9 mouse cellular contexts compared by ENCODE assay signal in the genomic region with DNA sequence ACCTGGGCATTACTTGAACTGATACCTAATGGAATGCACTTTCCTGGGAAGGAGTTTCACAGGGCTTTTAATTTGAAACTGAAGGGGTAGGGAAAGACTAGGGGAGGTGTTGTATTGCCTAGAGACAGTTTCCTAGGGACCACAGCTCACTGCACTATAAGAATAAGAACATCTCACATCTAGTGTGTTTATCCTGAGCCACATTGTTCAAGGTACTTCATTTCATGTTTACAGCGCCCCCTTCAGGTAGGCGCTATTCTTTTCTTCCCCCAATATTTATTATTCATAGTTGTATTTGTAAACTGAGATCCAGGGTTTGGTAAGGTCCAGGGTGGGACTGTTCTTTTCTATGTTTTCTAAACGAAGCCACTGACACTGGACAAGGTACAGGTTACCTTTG. TPM values are rescaled to one million over a fixed set of nuclear protein-coding genes. Genes with fewer than 3 reads are reported as not detected.
DNase-seq lines count a peak whose midpoint lies in the region; ATAC-seq and TF ChIP-seq lines count a peak whose summit lies in the region.
"Had no signal": no experiment of that assay in that cellular context is flagged by ENCODE, and none has a peak within 500 bp of the region (broad histone marks: within the 10 kb centered on the region; RNA-seq: fewer than 3 reads in every experiment).

No protein-coding gene starts in this region.

- no peaks in the 10 kb centered on the region for H3K36me3 ChIP-seq in midbrain, postnatal 0 days (ENCODE audit: insufficient read depth, low read length)
- no peaks in the 10 kb centered on the region for H3K36me3 ChIP-seq in midbrain, embryonic 11.5 days (ENCODE audit: control insufficient read depth, insufficient read depth, low read length)
- H3K36me3 ChIP-seq in forebrain, embryonic 13.5 days (ENCODE audit: poor library complexity, severe bottlenecking), result no peaks in the 10 kb centered on the region

- TF ChIP-seq CTCF in midbrain, postnatal 0 days (IDR thresholded peaks at IDR 0.05), result peak; percentile 39
- TF ChIP-seq CTCF in lung, adult 2 months (IDR thresholded peaks at IDR 0.05; ENCODE audit: insufficient read depth, low read length), result 0 out of 2 replicates have a peak, but pooled peaks have one; percentile 2

- no peak overlapping the region for H3K9ac ChIP-seq in midbrain, postnatal 0 days (replicated peaks; ENCODE audit: low read length, poor library complexity, severe bottlenecking)
- no peak overlapping the region for H3K9ac ChIP-seq in midbrain, embryonic 11.5 days (ENCODE audit: low read length)
- no peak overlapping the region for H3K9ac ChIP-seq in forebrain, embryonic 13.5 days

- TF ChIP-seq POLR2A in lung, adult 2 months (IDR thresholded peaks at IDR 0.05; ENCODE audit: borderline replicate concordance, extremely low read depth, low read depth, low read length), result no peak

- no peak overlapping the region for H3K27ac ChIP-seq in midbrain, postnatal 0 days (ENCODE audit: low read depth, low read length)
- H3K27ac ChIP-seq in midbrain, embryonic 11.5 days (ENCODE audit: low read depth, low read length), result no peak overlapping the region
- no peak overlapping the region for H3K27ac ChIP-seq in forebrain, embryonic 13.5 days

- no peaks in the 10 kb centered on the region for H3K4me1 ChIP-seq in midbrain, postnatal 0 days (ENCODE audit: insufficient read depth, low read length)
- H3K4me1 ChIP-seq in midbrain, embryonic 11.5 days (ENCODE audit: control insufficient read depth, insufficient read depth, low read length), result no peaks in the 10 kb centered on the region
- no peaks in the 10 kb centered on the region for H3K4me1 ChIP-seq in lung, adult 2 months (ENCODE audit: control insufficient read depth, insufficient read depth, low read length)
- H3K4me1 ChIP-seq in forebrain, embryonic 13.5 days, result no peaks in the 10 kb centered on the region

- ATAC-seq in midbrain, postnatal 0 days (ENCODE audit: low FRiP score), result no peak
- ATAC-seq in midbrain, embryonic 11.5 days (ENCODE audit: low FRiP score), result no peak
- no peak for ATAC-seq in forebrain, embryonic 13.5 days

- no peak overlapping the region for H3K4me2 ChIP-seq in midbrain, postnatal 0 days (ENCODE audit: low read depth, low read length, poor library complexity, severe bottlenecking)
- H3K4me2 ChIP-seq in midbrain, embryonic 11.5 days, result no peak overlapping the region
- H3K4me2 ChIP-seq in forebrain, embryonic 13.5 days, result no peak overlapping the region

- peak; percentile 68 for DNase-seq in adrenal gland, postnatal 14 days
- DNase-seq in adrenal gland, postnatal 4 days (ENCODE audit: low spot score in 2 of 2), result no peak
- no peak for DNase-seq in midbrain, postnatal 0 days (ENCODE audit: low spot score)
- DNase-seq in midbrain, embryonic 11.5 days (ENCODE audit: low spot score, missing footprints), result no peak
- DNase-seq in lung, adult 2 months, result peak; percentile 23
- DNase-seq in thymus, postnatal 4 days, result peak; percentile 77
- no peak for DNase-seq in left cerebral cortex, postnatal 4 days
- DNase-seq: cerebellum, adult 9-11 months had no signal

- intact Hi-C loops in left cerebral cortex, postnatal 4 days (cut with DNase I), result no loop called here

- no peak overlapping the region for H3K4me3 ChIP-seq in midbrain, postnatal 0 days (ENCODE audit: low read depth, low read length)
- H3K4me3 ChIP-seq in midbrain, embryonic 11.5 days (ENCODE audit: low read depth, low read length), result no peak overlapping the region
- H3K4me3 ChIP-seq in lung, adult 2 months (replicated peaks; ENCODE audit: extremely low read depth, low read depth, low read length), result no peak overlapping the region
- H3K4me3 ChIP-seq in forebrain, embryonic 13.5 days, result no peak overlapping the region

- no peaks in the 10 kb centered on the region for H3K27me3 ChIP-seq in midbrain, postnatal 0 days (ENCODE audit: insufficient read depth, low read length)
- H3K27me3 ChIP-seq in midbrain, embryonic 11.5 days (ENCODE audit: control insufficient read depth, insufficient read depth, low read length), result no peaks in the 10 kb centered on the region
- no peaks in the 10 kb centered on the region for H3K27me3 ChIP-seq in forebrain, embryonic 13.5 days

- WGBS in midbrain, postnatal 0 days, result 2% methylated on average over 3 of the region's 3 CpGs
- WGBS in midbrain, embryonic 11.5 days, result 2% methylated on average over 3 of the region's 3 CpGs
- 4% methylated on average over 3 of the region's 3 CpGs for WGBS in lung, adult 2 months
- 5% methylated on average over 3 of the region's 3 CpGs for WGBS in forebrain, embryonic 13.5 days

- H3K9me3 ChIP-seq in midbrain, postnatal 0 days (ENCODE audit: low read length), result no peaks in the 10 kb centered on the region
- no peaks in the 10 kb centered on the region for H3K9me3 ChIP-seq in midbrain, embryonic 11.5 days (ENCODE audit: control insufficient read depth, low read length)
- H3K9me3 ChIP-seq in forebrain, embryonic 13.5 days (replicated peaks), result no peaks in the 10 kb centered on the region

RNA-seq across cellular contexts. Expression of a gene that starts 5.8 kb away (rescaled TPM):
- 2.6 and 51.1 TPM in 2 replicates for total RNA-seq in adrenal gland, postnatal 14 days (2021)
- total RNA-seq in adrenal gland, postnatal 4 days (2021), result 10 to 100 TPM in 1 of 2 experiments, under 1 TPM in 1; 0.70 to 16.3 TPM
- total RNA-seq in midbrain, postnatal 0 days (2014; rRNA removed), result not detected in 2 replicates
- 0.18 and 0.21 TPM in 2 replicates for polyA plus RNA-seq in midbrain, postnatal 0 days (2015; fragmentation: Nextera tagmentation; extraction: Ambion mirVana)
- not detected in 2 replicates for polyA plus RNA-seq in midbrain, embryonic 11.5 days (2014; fragmentation: Nextera tagmentation; extraction: Ambion mirVana)
- 0.20 and 0.75 TPM in 2 replicates for polyA plus RNA-seq in lung, adult 2 months (2012; rRNA removed)
- polyA plus RNA-seq in forebrain, embryonic 13.5 days (2015; fragmentation: Nextera tagmentation; extraction: Ambion mirVana), result 0.12 and 0.53 TPM in 2 replicates
- total RNA-seq in left cerebral cortex, postnatal 4 days (2021), result under 1 TPM; 0.32 to 0.36 TPM

RNA-seq across cellular contexts. Expression of a gene that starts 6.7 kb away (rescaled TPM):
- 247 and 252 TPM in 2 replicates for total RNA-seq in adrenal gland, postnatal 14 days (2021)
- total RNA-seq in adrenal gland, postnatal 4 days (2021), result 100 to 1,000 TPM; 392 to 400 TPM
- total RNA-seq in midbrain, postnatal 0 days (2014; rRNA removed), result 467 and 650 TPM in 2 replicates
- polyA plus RNA-seq in midbrain, postnatal 0 days (2015; fragmentation: Nextera tagmentation; extraction: Ambion mirVana), result 187 and 190 TPM in 2 replicates
- 399 and 443 TPM in 2 replicates for polyA plus RNA-seq in midbrain, embryonic 11.5 days (2014; fragmentation: Nextera tagmentation; extraction: Ambion mirVana)
- polyA plus RNA-seq in lung, adult 2 months (2012; rRNA removed), result 170 and 214 TPM in 2 replicates
- polyA plus RNA-seq in forebrain, embryonic 13.5 days (2015; fragmentation: Nextera tagmentation; extraction: Ambion mirVana), result 270 and 289 TPM in 2 replicates
- total RNA-seq in left cerebral cortex, postnatal 4 days (2021), result 100 to 1,000 TPM; 412 to 415 TPM

RNA-seq across cellular contexts. Expression of a gene that starts 14.6 kb away (rescaled TPM):
- 6.0 and 7.2 TPM in 2 replicates for total RNA-seq in adrenal gland, postnatal 14 days (2021)
- 10 to 100 TPM in 1 of 2 experiments, 1 to 10 TPM in 1; 9.2 to 11.3 TPM for total RNA-seq in adrenal gland, postnatal 4 days (2021)
- total RNA-seq in midbrain, postnatal 0 days (2014; rRNA removed), result 11.9 and 13.0 TPM in 2 replicates
- polyA plus RNA-seq in midbrain, postnatal 0 days (2015; fragmentation: Nextera tagmentation; extraction: Ambion mirVana), result 8.2 and 8.9 TPM in 2 replicates
- polyA plus RNA-seq in midbrain, embryonic 11.5 days (2014; fragmentation: Nextera tagmentation; extraction: Ambion mirVana), result 9.6 and 9.8 TPM in 2 replicates
- 5.3 and 7.4 TPM in 2 replicates for polyA plus RNA-seq in lung, adult 2 months (2012; rRNA removed)
- 12.7 and 14.5 TPM in 2 replicates for polyA plus RNA-seq in forebrain, embryonic 13.5 days (2015; fragmentation: Nextera tagmentation; extraction: Ambion mirVana)
- 1 to 10 TPM; 8.6 to 9.0 TPM for total RNA-seq in left cerebral cortex, postnatal 4 days (2021)

RNA-seq across cellular contexts. Expression of a gene that starts 17.6 kb away (rescaled TPM):
- total RNA-seq in adrenal gland, postnatal 14 days (2021), result 12.8 and 13.2 TPM in 2 replicates
- total RNA-seq in adrenal gland, postnatal 4 days (2021), result 10 to 100 TPM; 18.4 to 18.5 TPM
- 37.5 and 70.8 TPM in 2 replicates for total RNA-seq in midbrain, postnatal 0 days (2014; rRNA removed)
- polyA plus RNA-seq in midbrain, postnatal 0 days (2015; fragmentation: Nextera tagmentation; extraction: Ambion mirVana), result 29.0 and 31.8 TPM in 2 replicates
- 25.7 and 32.8 TPM in 2 replicates for polyA plus RNA-seq in midbrain, embryonic 11.5 days (2014; fragmentation: Nextera tagmentation; extraction: Ambion mirVana)
- 23.5 and 30.7 TPM in 2 replicates for polyA plus RNA-seq in lung, adult 2 months (2012; rRNA removed)
- polyA plus RNA-seq in forebrain, embryonic 13.5 days (2015; fragmentation: Nextera tagmentation; extraction: Ambion mirVana), result 32.8 and 37.1 TPM in 2 replicates
- total RNA-seq in left cerebral cortex, postnatal 4 days (2021), result 10 to 100 TPM; 35.1 to 36.6 TPM

RNA-seq across cellular contexts. Expression of a gene that starts 26.6 kb away (rescaled TPM):
- total RNA-seq in adrenal gland, postnatal 14 days (2021), result 8.0 and 9.5 TPM in 2 replicates
- 10 to 100 TPM; 12.7 to 13.5 TPM for total RNA-seq in adrenal gland, postnatal 4 days (2021)
- 31.7 and 35.4 TPM in 2 replicates for total RNA-seq in midbrain, postnatal 0 days (2014; rRNA removed)
- polyA plus RNA-seq in midbrain, postnatal 0 days (2015; fragmentation: Nextera tagmentation; extraction: Ambion mirVana), result 7.7 and 9.0 TPM in 2 replicates
- polyA plus RNA-seq in midbrain, embryonic 11.5 days (2014; fragmentation: Nextera tagmentation; extraction: Ambion mirVana), result 7.8 TPM in 2 replicates
- 6.1 and 6.8 TPM in 2 replicates for polyA plus RNA-seq in lung, adult 2 months (2012; rRNA removed)
- polyA plus RNA-seq in forebrain, embryonic 13.5 days (2015; fragmentation: Nextera tagmentation; extraction: Ambion mirVana), result 12.3 and 12.5 TPM in 2 replicates
- 10 to 100 TPM; 17.5 to 17.8 TPM for total RNA-seq in left cerebral cortex, postnatal 4 days (2021)

Comparison
In these comparisons a context has a peak if more than half of its experiments do, and no peak if none do; other contexts are left out.
1. DNase-seq: peak in adrenal gland, postnatal 14 days (single experiment), lung, adult 2 months (single experiment) and thymus, postnatal 4 days (single experiment); none in adrenal gland, postnatal 4 days (0 of 2), midbrain, postnatal 0 days (single experiment), midbrain, embryonic 11.5 days (single experiment) and left cerebral cortex, postnatal 4 days (single experiment).